Mouse (Mus musculus) ES-E14 (cell line): ENCODE data around the gene Slc22a12. TPM values are rescaled to one million over a fixed set of nuclear protein-coding genes. Genes with fewer than 3 reads are reported as not detected.

Source experiments
- DNase-seq: peaks from one replicate; pipeline ENCODE4 v3.0.0-alpha.2; 2013; ENCODE audit warnings: low read depth, low spot score
- H3K27ac ChIP-seq: 2 replicates; pipeline ENCODE4 v1.5.1; 2012; ENCODE audit warnings: low read depth, mild to moderate bottlenecking, low read length, moderate library complexity, mixed read lengths; ENCODE audit not compliant: poor library complexity, insufficient read depth, severe bottlenecking
- H3K36me3 ChIP-seq: 2 replicates; pipeline ENCODE4 v1.6.1; 2012; ENCODE audit warnings: mild to moderate bottlenecking, low read length, moderate library complexity, mixed read lengths; ENCODE audit not compliant: control insufficient read depth, poor library complexity, insufficient read depth, severe bottlenecking
- H3K4me1 ChIP-seq, 2 experiments: fragments of 150-350 bp in 1 of 2; sonication (generic) in 1 of 2; 2 replicates each; pipeline ENCODE4 v1.6.1; 2012; ENCODE audit warnings: low read length in 2 of 2, mild to moderate bottlenecking in 1 of 2, mixed read lengths in 1 of 2; ENCODE audit not compliant: control insufficient read depth in 2 of 2, insufficient read depth in 2 of 2, poor library complexity in 1 of 2
- H3K4me3 ChIP-seq, 2 experiments: fragments of 150-350 bp in 1 of 2; sonication (generic) in 1 of 2; 2 replicates each; pipeline ENCODE4 v1.5.1; 2012; ENCODE audit warnings: low read length in 2 of 2, low read depth in 1 of 2, mild to moderate bottlenecking in 1 of 2, mixed read lengths in 1 of 2; ENCODE audit not compliant: insufficient read depth in 1 of 2, poor library complexity in 1 of 2, severe bottlenecking in 1 of 2
- H3K9ac ChIP-seq: 2 replicates; pipeline ENCODE4 v1.6.1; 2012; ENCODE audit warnings: low read depth, mild to moderate bottlenecking, low read length, mixed read lengths; ENCODE audit not compliant: poor library complexity, insufficient read depth, severe bottlenecking
- H3K9me3 ChIP-seq: fragments of 150-350 bp; sonication (generic); 2 replicates; pipeline ENCODE4 v1.6.1; 2012; ENCODE audit warnings: low read depth, mild to moderate bottlenecking, low read length; ENCODE audit not compliant: control insufficient read depth, insufficient read depth
- CHD2 ChIP-seq: IDR thresholded peaks from 2 replicates; pipeline ENCODE4 v1.6.1; 2014; ENCODE audit warnings: mild to moderate bottlenecking, low read depth, low read length, inconsistent platforms
- HCFC1 ChIP-seq: IDR thresholded peaks from 2 replicates; pipeline ENCODE4 v1.6.1; 2012; ENCODE audit warnings: low read length, inconsistent platforms, borderline replicate concordance; ENCODE audit not compliant: insufficient read depth
- MAFK ChIP-seq: IDR thresholded peaks from 2 replicates; pipeline ENCODE4 v1.6.1; 2014; ENCODE audit warnings: mild to moderate bottlenecking, low read depth, low read length, inconsistent platforms; ENCODE audit not compliant: insufficient read depth
- ZC3H11A ChIP-seq: IDR thresholded peaks from 2 replicates; pipeline ENCODE4 v1.6.1; 2012; ENCODE audit warnings: low read depth, mild to moderate bottlenecking, inconsistent platforms, low read length, borderline replicate concordance
- ZNF384 ChIP-seq: IDR thresholded peaks from 2 replicates; pipeline ENCODE4 v1.6.1; 2012; ENCODE audit warnings: low read depth, low read length, inconsistent platforms
- in situ Hi-C, 2 experiments: fragments of 600-800 bp; cut with MboI; formaldehyde crosslinking; loops; one replicate each; pipeline ENCODE4 v1.15.1; 2025; ENCODE audit warnings: low sequenced_read_pairs in 2 of 2, inconsistent platforms in 1 of 2; ENCODE audit not compliant: unreplicated experiment in 2 of 2
- total RNA-seq: library from RNA; depleted of rRNA; stranded (reverse); fragments of 300-350 nt; gene quantifications from 2 replicates; pipeline ENCODE4 v1.2.3, GENCODE M21; 2012

The Slc22a12 gene
- total RNA-seq, 1 experiment = not detected

GRCm38 (mm10) chr19:6536201-6536600 lies 6.6 kb downstream of the Slc22a12 start:
- TF ChIP-seq CHD2 = no peak
- TF ChIP-seq ZNF384 = no peak
- TF ChIP-seq ZC3H11A = no peak
- TF ChIP-seq HCFC1 = no peak
- no peak for TF ChIP-seq MAFK
- peaks cover 2 to 18% of the 10 kb centered on the region in 2 experiments; a peak in 2 of 4 replicates for H3K4me1 ChIP-seq
- H3K9me3 ChIP-seq = no peaks in the 10 kb centered on the region
- H3K27ac ChIP-seq = no peak overlapping the region
- in situ Hi-C loops = no loop called here
- DNase-seq = no peak
- H3K9ac ChIP-seq = no peak overlapping the region
- no peak overlapping the region for H3K4me3 ChIP-seq
- no peaks in the 10 kb centered on the region for H3K36me3 ChIP-seq

GRCm38 (mm10) chr19:6534118-6534415 lies 8.8 kb downstream of the Slc22a12 start:
- no peak overlapping the region for H3K9ac ChIP-seq
- peaks cover 2 to 14% of the 10 kb centered on the region in 2 experiments; a peak in 2 of 4 replicates for H3K4me1 ChIP-seq
- no peak overlapping the region for H3K4me3 ChIP-seq
- no peaks in the 10 kb centered on the region for H3K9me3 ChIP-seq
- in situ Hi-C loops = no loop called here
- no peak for DNase-seq
- H3K36me3 ChIP-seq = no peaks in the 10 kb centered on the region
- TF ChIP-seq ZNF384 (no peak), MAFK (no peak)
- H3K27ac ChIP-seq = no peak overlapping the region

GRCm38 (mm10) chr19:6533290-6534117 lies 9.3 kb downstream of the Slc22a12 start:
- Histone ChIP-seq H3K4me3 (no peak overlapping the region), H3K9ac (no peak overlapping the region), H3K36me3 (no peaks in the 10 kb centered on the region), H3K4me1 (peaks cover 2 to 14% of the 10 kb centered on the region in 2 experiments; a peak in 2 of 4 replicates), H3K27ac (no peak overlapping the region), H3K9me3 (no peaks in the 10 kb centered on the region)
- in situ Hi-C loops = no loop called here
- DNase-seq = no peak
- TF ChIP-seq ZNF384 (no peak), ZC3H11A (no peak), HCFC1 (no peak), MAFK (no peak), CHD2 (no peak)

- no peak for TF ChIP-seq HCFC1
- TF ChIP-seq ZNF384 = no peak
- no peak for TF ChIP-seq MAFK
- no peak for TF ChIP-seq CHD2
- TF ChIP-seq ZC3H11A = no peak
- Histone ChIP-seq H3K4me3 (no peak overlapping the region), H3K4me1 (peaks cover 2 to 14% of the 10 kb centered on the region in 2 experiments; a peak in 2 of 4 replicates), H3K27ac (no peak overlapping the region), H3K36me3 (no peaks in the 10 kb centered on the region), H3K9ac (no peak overlapping the region), H3K9me3 (no peaks in the 10 kb centered on the region)
- in situ Hi-C loops = no loop called here
- no peak for DNase-seq
These were observed 10.2 kb downstream of the Slc22a12 start for GRCm38 (mm10) chr19:6532656-6533055.

GRCm38 (mm10) chr19:6531832-6532471 lies 10.9 kb downstream of the Slc22a12 start:
- H3K4me1 ChIP-seq = peaks cover 2 to 14% of the 10 kb centered on the region in 2 experiments; a peak in 2 of 4 replicates
- in situ Hi-C loops = no loop called here
- DNase-seq = no peak

More at GRCm38 (mm10) chr19:6531832-6532471, 10.9 kb downstream of the Slc22a12 start:
- H3K36me3 ChIP-seq = no peaks in the 10 kb centered on the region
- no peaks in the 10 kb centered on the region for H3K9me3 ChIP-seq
- no peak for TF ChIP-seq MAFK
- no peak for TF ChIP-seq ZC3H11A
- TF ChIP-seq ZNF384 = no peak
- no peak for TF ChIP-seq HCFC1
- no peak for TF ChIP-seq CHD2
- H3K4me3 ChIP-seq = peak overlapping the region; percentile 21 to 60; a peak in 3 of 4 replicates
- H3K9ac ChIP-seq = peak overlapping the region; percentile 15
- H3K27ac ChIP-seq = no peak overlapping the region
